Mouse (Mus musculus) olfactory bulb, adult 2 months (tissue): ENCODE results near the gene Ccnjl. TPM values are rescaled to one million over a fixed set of nuclear protein-coding genes. Genes with fewer than 3 reads are reported as not detected.

Experiments
- H3K27ac ChIP-seq: fragments of 200-500 bp; 2 replicates; pipeline ENCODE4 v1.5.1; 2012; ENCODE audit warnings: low read depth, low read length; ENCODE audit not compliant: insufficient read depth
- H3K4me1 ChIP-seq: fragments of 200-500 bp; 2 replicates; pipeline ENCODE4 v1.6.1; 2012; ENCODE audit warnings: low read length; ENCODE audit not compliant: control insufficient read depth, insufficient read depth
- H3K4me3 ChIP-seq: fragments of 200-500 bp; 2 replicates; pipeline ENCODE4 v1.5.1; 2012; ENCODE audit warnings: mild to moderate bottlenecking, low read depth, low read length, moderate library complexity; ENCODE audit not compliant: insufficient read depth
- CTCF ChIP-seq: fragments of 200-500 bp; IDR thresholded peaks from 2 replicates; pipeline ENCODE4 v1.5.1; 2012; ENCODE audit warnings: low read depth, mild to moderate bottlenecking, low read length, moderate library complexity; ENCODE audit not compliant: insufficient read depth
- POLR2A ChIP-seq: fragments of 200-500 bp; IDR thresholded peaks from 2 replicates; pipeline ENCODE4 v1.6.1; 2012; ENCODE audit warnings: mild to moderate bottlenecking, low read depth, low read length, moderate library complexity; ENCODE audit not compliant: insufficient read depth
- WGBS: fragments of 180-500 bp; shearing (Covaris S2); methylation state at CpG from one replicate; pipeline ENCODE4 v1.1.7; 2018; 5-methylcytosine and 5-hydroxymethylcytosine counted together
- polyA plus RNA-seq: library from polyadenylated mRNA; stranded (reverse); fragments of >200 nt; gene quantifications from 2 replicates; pipeline ENCODE4 v1.2.4, GENCODE M21; 2012; ENCODE audit warnings: low replicate concordance; ENCODE audit not compliant: missing spikeins, insufficient read depth, insufficient read length

Ccnjl gene
- polyA plus RNA-seq, 1 experiment = not detected

DNA sequence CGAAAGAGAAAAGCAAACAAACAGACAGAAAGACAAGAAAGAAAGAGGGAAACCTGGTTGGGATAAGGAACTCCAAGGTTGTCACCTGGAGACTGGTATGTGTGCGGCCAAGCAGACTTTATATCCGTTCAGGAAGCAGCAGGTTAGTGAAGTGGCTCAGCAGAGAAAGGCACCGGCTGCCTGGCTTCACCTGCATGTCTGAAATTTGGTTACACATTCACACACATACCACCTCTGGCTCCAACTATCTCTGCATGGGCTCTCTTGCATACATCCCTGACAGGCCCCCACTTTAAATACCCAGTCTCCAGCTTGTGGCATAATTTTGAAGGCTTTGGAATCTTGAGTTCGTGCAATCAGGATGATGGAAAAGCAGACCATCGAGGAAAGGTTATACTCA is 77.3 kb downstream of the Ccnjl start:
- no peak overlapping the region for H3K27ac ChIP-seq
- 92% methylated on average over 6 of the region's 6 CpGs for WGBS
- TF ChIP-seq CTCF (no peak), POLR2A (no peak)
- no peak overlapping the region for H3K4me3 ChIP-seq
- H3K4me1 ChIP-seq = no peaks in the 10 kb centered on the region

DNA sequence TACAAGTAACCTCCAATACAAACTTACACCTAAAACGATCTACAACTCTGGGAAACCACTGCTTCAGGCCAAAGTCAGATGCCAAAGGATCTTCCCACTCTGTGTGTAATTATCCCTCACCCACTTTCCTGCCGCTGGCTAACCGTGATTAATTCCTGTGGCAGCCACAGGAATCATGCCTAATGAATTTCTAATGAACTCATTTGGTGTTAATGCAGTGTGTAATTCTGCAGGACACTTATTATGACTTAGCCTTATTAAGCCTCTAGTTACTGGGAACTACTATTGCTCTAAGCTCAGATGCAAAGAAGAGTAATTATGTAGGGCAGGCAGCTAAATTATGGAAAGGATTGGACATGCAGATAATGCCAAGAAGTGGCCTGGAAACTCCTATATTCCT is 79.9 kb downstream of the Ccnjl start:
- TF ChIP-seq CTCF (no peak), POLR2A (no peak)
- Histone ChIP-seq H3K4me1 (peaks cover 7% of the 10 kb centered on the region), H3K27ac (no peak overlapping the region), H3K4me3 (no peak overlapping the region)
- WGBS = 28% methylated on average over 3 of the region's 3 CpGs

DNA sequence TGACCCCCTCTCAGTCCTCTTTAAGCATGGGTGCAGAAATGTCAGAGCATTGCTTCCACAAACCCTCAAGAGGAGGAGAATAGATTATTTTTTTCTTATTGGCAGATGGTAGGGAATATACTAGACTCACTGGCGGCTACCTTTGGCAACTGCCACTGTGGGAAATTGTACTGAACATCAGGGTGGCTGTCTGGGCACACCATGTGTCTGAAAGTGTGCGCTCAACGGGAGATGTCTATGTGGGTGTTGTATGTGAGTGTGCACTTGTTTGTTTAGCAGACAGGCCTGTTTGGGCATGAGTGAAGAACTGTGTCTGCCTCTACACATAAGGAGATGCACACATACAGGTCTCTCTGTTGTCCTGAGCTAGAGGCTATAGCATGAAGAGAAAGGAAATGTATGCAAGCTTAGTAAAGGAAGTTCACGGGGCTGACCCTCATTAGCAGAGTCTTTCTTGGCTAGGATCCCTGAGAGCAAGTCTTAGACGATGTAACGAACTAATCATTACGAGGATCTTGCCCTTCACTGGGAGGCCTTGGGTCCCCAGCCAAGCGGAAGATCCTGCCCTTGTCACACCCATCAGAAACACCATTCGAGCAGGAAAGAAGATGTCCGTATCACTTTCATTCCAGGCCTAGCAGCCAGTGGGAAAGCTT is 81.5 kb downstream of the Ccnjl start:
- no peak for TF ChIP-seq POLR2A
- TF ChIP-seq CTCF = no peak
- WGBS = 75% methylated on average over 10 of the region's 10 CpGs
- H3K27ac ChIP-seq = no peak overlapping the region

DNA sequence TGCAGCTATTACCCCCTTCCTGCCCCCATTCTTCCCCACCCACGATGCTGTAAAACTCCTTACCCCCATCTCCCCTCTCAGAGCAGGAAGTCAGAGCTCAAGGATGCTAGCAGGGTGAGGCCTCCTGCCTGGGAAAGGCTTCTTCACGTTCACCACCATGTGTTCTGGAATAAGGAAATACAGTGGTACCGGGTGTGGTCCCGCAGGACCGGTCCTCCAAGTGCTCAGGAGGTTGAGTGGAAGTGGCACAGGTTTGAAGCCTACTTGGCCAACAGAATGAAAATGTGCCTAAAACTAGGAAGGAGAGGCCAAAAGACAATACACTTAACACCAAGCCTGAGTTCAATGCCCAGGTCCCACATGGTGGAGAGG is 82.1 kb downstream of the Ccnjl start:
- TF ChIP-seq CTCF (no peak), POLR2A (no peak)
- no peak overlapping the region for H3K4me3 ChIP-seq
- 83% methylated on average over 5 of the region's 5 CpGs for WGBS
- H3K27ac ChIP-seq = no peak overlapping the region
- peaks cover 7% of the 10 kb centered on the region for H3K4me1 ChIP-seq

More for the DNA sequence above, 81.5 kb downstream of the Ccnjl start:
- Histone ChIP-seq H3K4me1 (peaks cover 7% of the 10 kb centered on the region), H3K4me3 (no peak overlapping the region)

DNA sequence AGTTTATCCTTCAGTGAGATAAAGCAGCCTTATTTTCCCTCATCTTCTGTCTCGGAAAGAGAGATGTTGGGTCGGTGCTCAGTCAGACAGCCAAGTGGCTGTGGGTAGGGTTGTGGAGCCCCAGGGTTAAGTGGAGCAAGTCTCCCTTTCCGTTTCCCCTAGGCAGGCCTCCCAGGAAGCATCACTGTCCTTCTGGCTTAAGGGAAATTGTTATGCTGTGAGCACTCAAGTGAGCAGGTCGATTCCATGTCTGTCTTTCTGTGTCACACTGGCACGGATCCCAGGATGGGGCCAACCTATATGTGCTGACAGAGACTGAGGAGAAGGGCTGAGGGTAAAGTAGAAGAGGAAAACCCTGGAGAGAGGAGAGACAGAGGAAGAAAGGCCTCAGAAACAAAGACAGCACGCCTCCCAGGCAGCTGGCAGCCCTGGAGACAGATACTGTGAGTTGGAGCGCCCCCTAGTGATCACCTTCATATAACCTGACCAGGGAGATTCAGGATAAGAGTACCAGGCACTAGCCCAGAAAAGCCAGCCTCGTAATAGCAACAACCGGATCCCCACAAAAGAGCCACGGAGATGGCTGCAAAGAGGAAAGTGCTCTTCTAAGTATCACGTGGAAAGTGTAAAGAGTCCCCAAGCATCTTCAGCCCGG is 84.4 kb downstream of the Ccnjl start:
- no peak for TF ChIP-seq POLR2A
- peak; percentile 52; the same call in 1 of the 2 replicates for TF ChIP-seq CTCF
- WGBS = 21% methylated on average over 12 of the region's 12 CpGs
- Histone ChIP-seq H3K27ac (no peak overlapping the region), H3K4me3 (no peak overlapping the region), H3K4me1 (peaks cover 11% of the 10 kb centered on the region)

DNA sequence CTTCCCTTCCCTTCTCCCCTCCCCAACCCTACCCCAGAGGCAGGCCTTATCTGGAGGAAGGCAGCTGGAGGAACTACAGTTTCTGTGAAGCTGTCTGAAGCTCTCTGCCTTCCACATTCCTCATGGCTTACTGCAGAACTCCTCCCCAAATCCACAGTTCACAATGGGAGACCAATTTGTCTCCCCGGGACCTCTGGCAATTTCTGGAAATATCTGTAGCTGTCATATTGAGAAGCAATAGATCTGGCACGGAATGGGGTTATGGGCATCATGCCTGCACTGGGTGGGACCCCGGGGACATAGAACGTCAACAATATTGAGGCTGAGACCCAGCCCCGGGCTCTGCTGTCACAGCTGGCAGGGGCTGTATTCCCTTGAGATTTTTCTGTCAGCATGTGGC is 89.3 kb downstream of the Ccnjl start:
- Histone ChIP-seq H3K4me3 (no peak overlapping the region), H3K27ac (no peak overlapping the region), H3K4me1 (peaks cover 14% of the 10 kb centered on the region)
- TF ChIP-seq POLR2A (no peak), CTCF (no peak)
- 32% methylated on average over 5 of the region's 5 CpGs for WGBS

DNA sequence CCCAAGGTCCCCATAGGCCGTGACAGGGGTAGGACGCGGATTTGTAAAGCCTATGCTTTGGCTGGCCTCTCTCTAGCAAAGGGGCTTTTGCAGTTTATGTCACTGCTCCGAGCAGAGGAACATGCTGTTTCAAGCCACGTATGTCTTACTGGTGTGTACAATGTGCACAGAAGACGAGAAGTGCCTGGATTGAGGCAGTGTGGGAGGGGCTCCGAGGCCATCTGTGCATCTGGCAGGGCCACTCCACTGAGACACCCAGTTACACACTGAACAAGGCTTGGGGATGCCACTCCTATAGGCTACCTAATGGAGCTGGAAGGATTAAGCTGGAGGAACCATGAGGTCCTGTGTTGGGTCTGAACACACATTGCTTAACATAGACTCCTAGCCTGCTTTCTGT is 89.8 kb downstream of the Ccnjl start:
- H3K27ac ChIP-seq = peak overlapping the region; percentile 1; the same call in 1 of the 2 replicates
- 62% methylated on average over 7 of the region's 7 CpGs for WGBS
- TF ChIP-seq POLR2A (no peak), CTCF (no peak)
- no peak overlapping the region for H3K4me3 ChIP-seq
- peaks cover 10% of the 10 kb centered on the region; the same call in 1 of the 2 replicates for H3K4me1 ChIP-seq

DNA sequence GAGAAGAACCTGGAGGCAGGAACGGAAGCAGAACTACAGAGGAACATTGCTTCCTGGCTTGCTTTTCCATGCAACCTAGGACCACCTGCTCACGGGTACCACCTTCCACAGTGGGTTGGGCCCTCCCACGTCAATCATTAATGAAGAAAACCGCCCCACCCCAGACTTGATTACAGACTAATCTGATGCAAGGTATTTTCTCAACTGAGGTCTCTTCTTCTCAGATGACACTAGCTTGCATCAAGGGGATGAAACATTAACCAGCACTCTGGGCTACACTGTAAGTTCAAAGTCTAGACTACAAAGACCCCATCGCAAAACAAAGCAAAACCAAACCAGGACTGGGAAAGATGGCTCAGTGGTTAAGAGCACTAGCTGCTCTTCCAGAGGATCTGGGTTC is 93.2 kb downstream of the Ccnjl start:
- WGBS = 93% methylated on average over 5 of the region's 5 CpGs
- no peak for TF ChIP-seq POLR2A
- TF ChIP-seq CTCF = no peak
- peaks cover 20% of the 10 kb centered on the region for H3K4me1 ChIP-seq
- H3K27ac ChIP-seq = no peak overlapping the region
- H3K4me3 ChIP-seq = no peak overlapping the region

DNA sequence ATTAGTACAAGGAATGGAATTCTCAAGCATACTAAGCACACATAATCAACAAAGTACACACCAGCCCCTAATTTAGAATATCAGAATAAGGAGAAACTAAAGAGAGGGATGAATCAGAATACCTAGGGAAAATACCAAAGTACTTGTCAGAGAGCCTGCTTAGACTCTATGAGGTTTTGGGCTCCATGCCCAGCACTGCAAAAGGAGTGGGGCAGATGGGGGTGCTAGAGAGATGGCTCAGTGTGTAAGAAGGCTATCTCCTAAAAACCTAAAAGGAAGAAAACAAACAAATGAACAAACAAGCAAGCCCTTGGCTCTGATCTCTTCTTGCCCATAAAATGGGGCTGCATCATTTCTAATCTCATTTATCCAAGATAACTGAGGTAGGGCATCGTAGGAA is 95.8 kb downstream of the Ccnjl start:
- H3K4me3 ChIP-seq = no peak overlapping the region
- peaks cover 16% of the 10 kb centered on the region for H3K4me1 ChIP-seq
- WGBS = 97% methylated on average over 1 of the region's 1 CpGs
- no peak overlapping the region for H3K27ac ChIP-seq
- TF ChIP-seq POLR2A (no peak), CTCF (no peak)
